In the genomic region with DNA sequence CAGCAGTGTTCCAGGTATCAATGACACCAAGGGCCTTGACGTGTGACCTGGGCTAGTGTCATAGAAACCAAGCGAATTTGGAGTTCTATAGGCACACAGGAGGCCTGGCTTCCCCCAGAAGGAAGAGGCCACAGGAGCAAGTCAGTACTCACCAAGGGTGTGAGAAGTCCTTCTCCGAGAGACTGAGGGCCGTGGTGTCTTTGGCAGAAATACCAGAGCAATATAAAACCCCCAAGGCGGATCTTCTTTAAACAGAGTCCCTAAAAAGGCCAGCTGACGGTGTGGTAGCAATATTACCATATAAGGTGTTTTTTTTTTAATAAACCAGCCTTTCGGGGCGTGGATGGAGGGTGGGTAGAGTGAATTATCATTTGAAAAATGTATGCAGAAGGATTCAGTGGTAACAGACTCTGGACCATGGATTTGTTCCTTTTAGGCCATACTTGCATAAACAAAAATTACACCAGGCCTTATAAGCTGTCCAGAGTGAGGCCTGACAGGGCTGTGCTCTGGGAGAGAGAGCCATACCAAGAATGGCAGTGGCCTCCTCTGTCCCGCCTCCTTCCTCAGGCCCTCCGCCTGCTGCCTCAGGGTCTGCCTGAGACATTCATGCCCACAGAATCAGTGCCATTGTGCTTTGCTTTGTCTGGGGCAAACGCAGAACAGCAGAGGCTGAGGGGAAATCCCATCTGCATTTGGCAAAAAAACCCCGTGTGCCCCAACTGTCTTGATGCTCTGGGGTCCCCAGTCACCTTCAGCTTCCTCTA, we compare ENCODE assay signal across 10 mouse cellular contexts. TPM values are rescaled to one million over a fixed set of nuclear protein-coding genes. Genes with fewer than 3 reads are reported as not detected.
DNase-seq lines count a peak whose midpoint lies in the region; ATAC-seq and TF ChIP-seq lines count a peak whose summit lies in the region.
"Had no signal": no experiment of that assay in that cellular context is flagged by ENCODE, and none has a peak within 500 bp of the region (broad histone marks: within the 10 kb centered on the region; RNA-seq: fewer than 3 reads in every experiment).

A gene (minus strand): TSS at position 238 of the 767 bp plus-strand sequence.

- H3K36me3 ChIP-seq in kidney, embryonic 16.5 days (ENCODE audit: insufficient read depth, low read length), result no peaks in the 10 kb centered on the region
- H3K36me3 ChIP-seq in limb, embryonic 13.5 days, result no peaks in the 10 kb centered on the region
- H3K36me3 ChIP-seq: embryonic facial prominence, embryonic 13.5 days had no signal

- H3K9me3 ChIP-seq in kidney, embryonic 16.5 days (ENCODE audit: low read length), result no peaks in the 10 kb centered on the region
- H3K9me3 ChIP-seq in limb, embryonic 13.5 days, result no peaks in the 10 kb centered on the region
- H3K9me3 ChIP-seq: embryonic facial prominence, embryonic 13.5 days; hindbrain, embryonic 13.5 days had no signal

- DNase-seq in embryo, embryonic 11 days, result peak; percentile 10
- DNase-seq in embryo, embryonic 10.5 days (ENCODE audit: low spot score), result no peak
- DNase-seq in kidney, adult 18-20 months, result no peak
- peak; percentile 2 for DNase-seq in brain, embryonic 14.5 days (ENCODE audit: low read depth)
- DNase-seq in frontal cortex, adult 2 months (ENCODE audit: extremely low spot score in 1 of 2, low spot score in 1 of 2), result no peak
- no peak for DNase-seq in adrenal gland, postnatal 4 days (ENCODE audit: low spot score in 2 of 2)

- H3K27ac ChIP-seq in kidney, embryonic 16.5 days (ENCODE audit: low read length), result no peak within 1 kb of the TSS
- peak within 1 kb of the TSS; percentile 53 for H3K27ac ChIP-seq in limb, embryonic 13.5 days
- H3K27ac ChIP-seq: embryonic facial prominence, embryonic 13.5 days; hindbrain, embryonic 13.5 days had no signal

- H3K4me2 ChIP-seq in kidney, embryonic 16.5 days (replicated peaks; ENCODE audit: low read depth, low read length), result no peak within 1 kb of the TSS
- no peak within 1 kb of the TSS for H3K4me2 ChIP-seq in limb, embryonic 13.5 days (replicated peaks)
- H3K4me2 ChIP-seq: embryonic facial prominence, embryonic 13.5 days; hindbrain, embryonic 13.5 days had no signal

- TF ChIP-seq CTCF in brain, embryonic 14.5 days (IDR thresholded peaks at IDR 0.05; ENCODE audit: borderline replicate concordance, extremely low read depth, insufficient read depth, insufficient read length), result no peak

- no peaks in the 10 kb centered on the region for H3K27me3 ChIP-seq in kidney, embryonic 16.5 days (ENCODE audit: insufficient read depth, low read length)
- no peaks in the 10 kb centered on the region for H3K27me3 ChIP-seq in limb, embryonic 13.5 days
- H3K27me3 ChIP-seq: embryonic facial prominence, embryonic 13.5 days had no signal

- no peak within 1 kb of the TSS for H3K4me3 ChIP-seq in kidney, embryonic 16.5 days (ENCODE audit: low read length)
- H3K4me3 ChIP-seq in limb, embryonic 13.5 days, result no peak within 1 kb of the TSS
- H3K4me3 ChIP-seq: embryonic facial prominence, embryonic 13.5 days; hindbrain, embryonic 13.5 days had no signal

- TF ChIP-seq POLR2A in brain, embryonic 14.5 days (IDR thresholded peaks at IDR 0.05; ENCODE audit: borderline replicate concordance, extremely low read depth, insufficient read depth, insufficient read length, poor library complexity, severe bottlenecking), result no peak

- H3K4me1 ChIP-seq in kidney, embryonic 16.5 days (ENCODE audit: insufficient read depth, low read length), result no peaks in the 10 kb centered on the region
- H3K4me1 ChIP-seq in limb, embryonic 13.5 days, result peaks cover 8% of the 10 kb centered on the region; the same call in 1 of the 2 replicates

- H3K9ac ChIP-seq in kidney, embryonic 16.5 days (replicated peaks; ENCODE audit: low read length), result no peak within 1 kb of the TSS
- no peak within 1 kb of the TSS for H3K9ac ChIP-seq in limb, embryonic 13.5 days
- H3K9ac ChIP-seq: embryonic facial prominence, embryonic 13.5 days; hindbrain, embryonic 13.5 days had no signal

- no peak for ATAC-seq in kidney, embryonic 16.5 days (ENCODE audit: low FRiP score, low TSS enrichment)
- no peak for ATAC-seq in limb, embryonic 13.5 days (ENCODE audit: low FRiP score, low read depth)

- 64% methylated on average over 12 of the region's 12 CpGs for WGBS in kidney, embryonic 16.5 days
- WGBS in limb, embryonic 13.5 days, result 65% methylated on average over 12 of the region's 12 CpGs

RNA-seq across cellular contexts. Expression of the gene that starts here (rescaled TPM):
- polyA plus RNA-seq in kidney, embryonic 16.5 days (2015; fragmentation: Nextera tagmentation; extraction: Ambion mirVana), result 21.2 and 182 TPM in 2 replicates
- 1.5 and 1.9 TPM in 2 replicates for polyA plus RNA-seq in brain, embryonic 14.5 days (2012; rRNA removed)
- 2.9 and 3.4 TPM in 2 replicates for polyA plus RNA-seq in limb, embryonic 13.5 days (2015; fragmentation: Nextera tagmentation; extraction: Ambion mirVana)
- 0.76 and 1.7 TPM in 2 replicates for polyA plus RNA-seq in frontal cortex, adult 2 months (2012; rRNA removed)
- 1 to 10 TPM; 3.1 to 4.3 TPM for total RNA-seq in adrenal gland, postnatal 4 days (2021)

Comparison
In these comparisons a context has a peak if more than half of its experiments do, and no peak if none do; other contexts are left out.
1. DNase-seq: peak in embryo, embryonic 11 days (single experiment) and brain, embryonic 14.5 days (single experiment); none in embryo, embryonic 10.5 days (single experiment), kidney, adult 18-20 months (single experiment), frontal cortex, adult 2 months (0 of 2) and adrenal gland, postnatal 4 days (0 of 2).